Mouse (Mus musculus): Measurements from ENCODE around the gene Fezf1. TPM values are rescaled to one million over a fixed set of nuclear protein-coding genes. Genes with fewer than 3 reads are reported as not detected.
A peak's percentile ranks its signal among the peaks of the same experiment; 100 is the strongest.

Gene Fezf1
- polyA plus RNA-seq, 1 experiment from 2014 or later: 0.17 TPM

- Histone ChIP-seq H3K9me3 (no peaks in the 10 kb centered on the region), H3K4me1 (replicated peaks) (peaks cover 6% of the 10 kb centered on the region), H3K4me2 (no peak overlapping the region), H3K27me3 (peaks cover 92% of the 10 kb centered on the region), H3K27ac (no peak overlapping the region), H3K36me3 (no peaks in the 10 kb centered on the region), H3K4me3 (no peak overlapping the region), H3K9ac (no peak overlapping the region)
- no peak for ATAC-seq (ENCODE audit: low FRiP score)
- 2% methylated on average over 11 of the region's 11 CpGs for WGBS
Observed at GRCm38 (mm10) chr6:23254644-23255043, 6.5 kb upstream of the Fezf1 start.

GRCm38 (mm10) chr6:23253353-23254311 is 5.5 kb upstream of the Fezf1 start:
- Histone ChIP-seq H3K4me3 (no peak overlapping the region), H3K27me3 (peaks cover 92% of the 10 kb centered on the region), H3K4me1 (replicated peaks) (peaks cover 16% of the 10 kb centered on the region), H3K27ac (no peak overlapping the region), H3K9ac (no peak overlapping the region), H3K4me2 (no peak overlapping the region), H3K9me3 (no peaks in the 10 kb centered on the region), H3K36me3 (no peaks in the 10 kb centered on the region)
- under 1% methylated on average over 31 of the region's 43 CpGs for WGBS
- peak; percentile 21; the same call in 1 of the 2 replicates for ATAC-seq (ENCODE audit: low FRiP score)

GRCm38 (mm10) chr6:23252196-23253135 is 4.3 kb upstream of the Fezf1 start:
- H3K27me3 ChIP-seq: peaks cover 92% of the 10 kb centered on the region
- no peaks in the 10 kb centered on the region for H3K36me3 ChIP-seq
- no peak overlapping the region for H3K9ac ChIP-seq
- H3K27ac ChIP-seq: no peak overlapping the region
- no peaks in the 10 kb centered on the region for H3K9me3 ChIP-seq
- H3K4me2 ChIP-seq: no peak overlapping the region
- no peak for ATAC-seq (ENCODE audit: low FRiP score)
- WGBS: 1% methylated on average over 20 of the region's 20 CpGs
- peaks cover 23% of the 10 kb centered on the region for H3K4me1 ChIP-seq (replicated peaks)
- no peak overlapping the region for H3K4me3 ChIP-seq

GRCm38 (mm10) chr6:23251431-23251830 is 3.3 kb upstream of the Fezf1 start:
- Histone ChIP-seq H3K27ac (no peak overlapping the region), H3K36me3 (no peaks in the 10 kb centered on the region), H3K9me3 (no peaks in the 10 kb centered on the region), H3K4me2 (no peak overlapping the region), H3K9ac (no peak overlapping the region), H3K4me3 (no peak overlapping the region), H3K4me1 (replicated peaks) (peaks cover 25% of the 10 kb centered on the region), H3K27me3 (peaks cover 91% of the 10 kb centered on the region)
- 2% methylated on average over 3 of the region's 3 CpGs for WGBS
- no peak for ATAC-seq (ENCODE audit: low FRiP score)

DNA sequence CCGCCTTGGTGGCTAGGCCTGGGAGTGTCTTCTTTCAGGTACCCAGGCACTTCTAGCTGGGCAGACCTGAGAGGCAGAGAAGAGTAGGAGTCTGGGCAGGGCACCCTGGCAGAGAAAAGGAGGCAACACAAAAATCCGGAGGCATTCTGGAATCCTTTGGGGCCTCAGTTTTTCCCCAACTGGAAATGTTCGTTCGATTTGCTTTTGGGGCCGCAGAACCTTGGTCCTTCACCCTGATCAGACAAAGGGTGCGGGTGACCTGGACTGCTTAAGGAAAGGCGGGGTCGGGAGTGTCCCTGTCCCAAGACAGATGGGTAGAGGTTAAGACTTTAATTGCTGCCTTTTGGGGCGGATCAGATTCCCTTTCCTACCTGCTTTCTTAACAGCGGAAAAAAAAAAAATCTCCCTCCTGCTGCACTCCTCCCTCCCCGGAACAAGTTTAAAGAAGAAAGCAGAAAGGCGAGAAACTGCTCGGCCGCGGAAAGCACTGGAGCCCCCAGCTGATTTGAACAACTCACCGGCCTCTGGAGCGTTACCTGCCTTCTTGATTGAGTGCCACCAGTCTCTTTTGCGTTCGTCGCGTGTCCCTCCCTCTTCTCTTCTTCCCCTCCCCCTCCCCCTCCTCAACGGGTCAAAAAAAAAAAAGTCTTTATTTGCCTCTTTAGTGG is 2.3 kb upstream of the Fezf1 start:
- Histone ChIP-seq H3K4me3 (no peak overlapping the region), H3K4me1 (replicated peaks) (peaks cover 25% of the 10 kb centered on the region), H3K36me3 (no peaks in the 10 kb centered on the region), H3K27me3 (peaks cover 91% of the 10 kb centered on the region), H3K9ac (no peak overlapping the region), H3K9me3 (no peaks in the 10 kb centered on the region), H3K27ac (no peak overlapping the region), H3K4me2 (no peak overlapping the region)
- WGBS: under 1% methylated on average over 22 of the region's 22 CpGs
- ATAC-seq (ENCODE audit: low FRiP score): no peak

DNA sequence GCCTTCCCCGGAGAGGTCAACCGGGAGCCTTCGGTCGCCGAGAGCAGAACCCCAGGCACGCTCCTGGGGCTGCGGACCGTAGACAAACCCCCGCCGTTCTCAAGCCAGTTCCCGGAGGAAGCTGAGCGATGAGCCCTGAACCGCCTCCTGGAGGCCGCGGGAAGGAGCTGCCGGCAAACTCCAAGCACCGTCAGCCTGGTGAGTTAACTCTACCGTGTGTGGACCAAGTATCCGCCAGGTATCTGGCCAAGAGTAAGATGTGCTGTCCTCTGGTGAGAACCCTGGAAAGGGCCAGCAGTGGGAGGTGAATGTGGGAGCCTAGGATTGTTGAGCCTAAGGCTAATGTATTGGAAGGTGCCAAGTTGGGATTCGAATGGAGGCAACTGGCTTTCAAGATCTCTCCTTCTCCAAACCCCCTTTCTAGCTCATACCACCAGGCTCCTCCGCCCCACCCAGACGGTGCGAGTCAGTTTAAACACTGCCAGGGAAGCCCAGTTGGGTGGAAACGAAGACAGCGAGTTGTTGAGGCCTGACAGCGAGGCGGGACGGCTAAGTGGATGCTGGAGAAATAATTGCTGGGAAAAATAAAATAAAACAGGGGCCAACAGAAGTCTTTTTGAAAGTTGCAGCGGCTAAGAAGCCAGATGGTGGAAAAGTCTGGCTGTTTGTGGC is 1.6 kb upstream of the Fezf1 start:
- WGBS: under 1% methylated on average over 29 of the region's 29 CpGs
- Histone ChIP-seq H3K9me3 (no peaks in the 10 kb centered on the region), H3K4me2 (peak overlapping the region; percentile 56), H3K4me3 (peak overlapping the region; percentile 31), H3K27ac (no peak overlapping the region), H3K36me3 (no peaks in the 10 kb centered on the region), H3K9ac (no peak overlapping the region), H3K27me3 (peaks cover 86% of the 10 kb centered on the region), H3K4me1 (replicated peaks) (peaks cover 25% of the 10 kb centered on the region)
- ATAC-seq (ENCODE audit: low FRiP score): peak; percentile 72

GRCm38 (mm10) chr6:23249053-23249401 is 865 bp upstream of the Fezf1 start:
- 2% methylated on average over 24 of the region's 24 CpGs for WGBS
- no peak overlapping the region for H3K27ac ChIP-seq
- no peaks in the 10 kb centered on the region for H3K9me3 ChIP-seq
- peak overlapping the region; percentile 56 for H3K4me2 ChIP-seq
- peaks cover 86% of the 10 kb centered on the region for H3K27me3 ChIP-seq
- H3K4me3 ChIP-seq: peak overlapping the region; percentile 31
- ATAC-seq (ENCODE audit: low FRiP score): peak; percentile 30; the same call in 1 of the 2 replicates
- no peaks in the 10 kb centered on the region for H3K36me3 ChIP-seq
- H3K9ac ChIP-seq: no peak overlapping the region
- H3K4me1 ChIP-seq (replicated peaks): peaks cover 25% of the 10 kb centered on the region

DNA sequence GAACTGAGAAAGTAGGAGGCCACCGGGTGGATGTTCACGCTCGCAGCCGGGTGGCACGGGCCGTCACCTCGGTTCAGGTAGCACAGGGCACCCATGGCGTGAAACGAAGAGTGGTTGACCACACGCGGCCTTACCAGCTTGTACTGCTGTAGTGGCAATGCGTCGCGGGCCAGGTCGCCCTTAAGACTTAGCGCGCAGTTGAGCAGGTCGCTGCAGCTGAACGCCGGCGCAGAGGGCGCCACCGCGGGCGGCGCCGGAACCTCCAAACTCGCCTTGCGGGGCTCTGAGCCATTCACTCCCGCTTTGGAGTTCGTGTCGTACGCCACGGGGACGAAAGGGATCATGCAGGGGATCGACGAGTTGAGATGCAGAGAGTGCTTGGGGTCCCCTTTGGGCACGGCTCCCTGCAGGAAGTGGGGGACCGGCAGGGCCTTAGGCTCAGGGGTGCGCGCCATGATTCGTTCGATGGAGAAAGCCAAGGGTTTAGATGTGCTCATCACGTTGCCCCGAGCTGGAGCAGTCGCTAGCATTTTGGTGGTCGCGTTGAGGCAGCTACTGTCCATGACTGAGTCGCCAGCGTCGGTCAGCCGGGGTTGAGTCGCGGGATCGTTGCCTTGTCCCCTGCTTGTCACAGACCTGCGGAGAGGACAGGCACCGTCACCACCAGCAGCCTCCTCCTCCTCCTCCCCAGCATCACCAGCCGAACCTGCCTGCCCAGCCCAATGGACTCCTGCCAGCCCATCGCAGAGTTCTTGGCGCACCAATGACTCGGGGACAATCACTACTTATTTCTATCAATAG is 450 bp downstream of the Fezf1 start:
- Histone ChIP-seq H3K27me3 (peaks cover 86% of the 10 kb centered on the region), H3K36me3 (no peaks in the 10 kb centered on the region), H3K27ac (no peak overlapping the region), H3K9ac (no peak overlapping the region), H3K4me1 (replicated peaks) (peaks cover 21% of the 10 kb centered on the region), H3K4me2 (peak overlapping the region; percentile 4; the same call in 1 of the 2 replicates), H3K4me3 (peak overlapping the region; percentile 3; the same call in 1 of the 2 replicates), H3K9me3 (no peaks in the 10 kb centered on the region)
- ATAC-seq (ENCODE audit: low FRiP score): no peak
- under 1% methylated on average over 61 of the region's 61 CpGs for WGBS

- H3K36me3 ChIP-seq: no peaks in the 10 kb centered on the region
- no peak for ATAC-seq (ENCODE audit: low FRiP score)
- H3K27ac ChIP-seq: no peak overlapping the region
- no peak overlapping the region for H3K9ac ChIP-seq
- peaks cover 21% of the 10 kb centered on the region for H3K4me1 ChIP-seq (replicated peaks)
- no peak overlapping the region for H3K4me2 ChIP-seq
- WGBS: under 1% methylated on average over 23 of the region's 23 CpGs
- H3K4me3 ChIP-seq: no peak overlapping the region
- H3K27me3 ChIP-seq: peaks cover 88% of the 10 kb centered on the region
- no peaks in the 10 kb centered on the region for H3K9me3 ChIP-seq
Observed at GRCm38 (mm10) chr6:23246790-23247511, 1.2 kb downstream of the Fezf1 start.

- H3K36me3 ChIP-seq: no peaks in the 10 kb centered on the region
- H3K4me1 ChIP-seq (replicated peaks): peaks cover 21% of the 10 kb centered on the region
- peaks cover 90% of the 10 kb centered on the region for H3K27me3 ChIP-seq
- WGBS: 4% methylated on average over 17 of the region's 17 CpGs
- no peaks in the 10 kb centered on the region for H3K9me3 ChIP-seq
- no peak for ATAC-seq (ENCODE audit: low FRiP score)
- H3K27ac ChIP-seq: no peak overlapping the region
- no peak overlapping the region for H3K4me3 ChIP-seq
- no peak overlapping the region for H3K4me2 ChIP-seq
- H3K9ac ChIP-seq: no peak overlapping the region
Observed at GRCm38 (mm10) chr6:23246061-23246789, 1.9 kb downstream of the Fezf1 start.

Data from hindbrain, embryonic 13.5 days (tissue).